Mouse (Mus musculus) G1E (cell line): ENCODE measurements around the gene Zfyve27. TPM values are rescaled to one million over a fixed set of nuclear protein-coding genes. Genes with fewer than 3 reads are reported as not detected.
A peak's percentile ranks its signal among the peaks of the same experiment; 100 is the strongest.

Experiments used
- ATAC-seq: 2 replicates; pipeline ENCODE4 v1.8.0; 2016; ENCODE audit warnings: mild to moderate bottlenecking; ENCODE audit not compliant: insufficient number of reproducible peaks, poor library complexity, low FRiP score, severe bottlenecking; ENCODE audit errors: extremely low read depth
- DNase-seq: peaks from one replicate; pipeline ENCODE4 v3.0.0; 2012; ENCODE audit warnings: low spot score
- H3K27me3 ChIP-seq: 2 replicates; pipeline ENCODE4 v1.6.1; 2012; ENCODE audit warnings: mild to moderate bottlenecking, low read length, inconsistent platforms; ENCODE audit not compliant: insufficient read depth
- H3K36me3 ChIP-seq: replicated peaks from 2 replicates; pipeline ENCODE3; 2012; ENCODE audit warnings: mild to moderate bottlenecking, inconsistent platforms
- H3K4me1 ChIP-seq: 2 replicates; pipeline ENCODE4 v1.6.1; 2012; ENCODE audit warnings: low read depth, low read length, inconsistent platforms, mixed read lengths; ENCODE audit not compliant: insufficient read depth
- H3K4me3 ChIP-seq: 2 replicates; pipeline ENCODE4 v1.5.1; 2012; ENCODE audit warnings: low read depth, mild to moderate bottlenecking, inconsistent platforms, low read length, moderate library complexity, mixed read lengths
- H3K9me3 ChIP-seq: replicated peaks from 2 replicates; pipeline ENCODE4 v1.6.1; 2012; ENCODE audit warnings: inconsistent platforms
- CTCF ChIP-seq: IDR thresholded peaks from 2 replicates; pipeline ENCODE4 v1.5.1; 2012; ENCODE audit warnings: low read depth, low read length, inconsistent platforms, mixed read lengths
- GATA1 ChIP-seq: IDR thresholded peaks from 2 replicates; pipeline ENCODE4 v1.6.1; 2012; ENCODE audit warnings: borderline replicate concordance, low read length, inconsistent platforms, mixed read lengths
- GATA2 ChIP-seq: IDR thresholded peaks from 2 replicates; pipeline ENCODE4 v1.6.1; 2012; ENCODE audit warnings: low read depth, low read length, inconsistent platforms, borderline replicate concordance
- POLR2AphosphoS5 ChIP-seq: IDR thresholded peaks from 2 replicates; pipeline ENCODE4 v1.6.1; 2012; ENCODE audit warnings: low read depth, low read length, inconsistent platforms; ENCODE audit not compliant: insufficient replicate concordance
- TAL1 ChIP-seq: conservative IDR thresholded peaks from 2 replicates; pipeline ENCODE4 v1.6.1; 2012; ENCODE audit warnings: low read depth, low read length, inconsistent platforms, mixed read lengths
- polyA plus RNA-seq: library from polyadenylated mRNA; stranded (reverse); fragments of >175 nt; gene quantifications from 2 replicates; pipeline ENCODE4 v1.2.3, GENCODE M21; 2012
- total RNA-seq, 2 experiments: library from RNA; stranded (forward) in 1 of 2; stranded (reverse) in 1 of 2; fragments of 200-1000 nt in 1 of 2; fragments of >200 nt in 1 of 2; fragmentation: Nextera tagmentation in 1 of 2; gene quantifications; 2 replicates each; pipeline ENCODE4 v1.2.3; 2014 to 2017

Gene Zfyve27
- total and polyA plus RNA-seq, 3 experiments = 12.9 to 17.6 (median 16.9) TPM

- no peak for TF ChIP-seq POLR2AphosphoS5
- TF ChIP-seq GATA1 = no peak
- no peak for TF ChIP-seq TAL1
- TF ChIP-seq GATA2 = no peak
- TF ChIP-seq CTCF = no peak
- no peak overlapping the region for H3K4me3 ChIP-seq
- no peak for ATAC-seq
Measured at GRCm38 (mm10) chr19:42125501-42126218, 38.1 kb upstream of the Zfyve27 start.

GRCm38 (mm10) chr19:42126219-42126605 is 37.5 kb upstream of the Zfyve27 start:
- no peak for DNase-seq
- Histone ChIP-seq H3K4me1 (peaks cover 56% of the 10 kb centered on the region), H3K27me3 (0 out of 2 replicates have a peak, but pooled peaks cover 4% of the 10 kb centered on the region), H3K4me3 (no peak overlapping the region), H3K36me3 (peaks cover 49% of the 10 kb centered on the region), H3K9me3 (no peaks in the 10 kb centered on the region)
- no peak for ATAC-seq
- TF ChIP-seq GATA2 (no peak), POLR2AphosphoS5 (no peak), CTCF (no peak), TAL1 (no peak), GATA1 (no peak)

More at GRCm38 (mm10) chr19:42125501-42126218, 38.1 kb upstream of the Zfyve27 start:
- Histone ChIP-seq H3K27me3 (0 out of 2 replicates have a peak, but pooled peaks cover 4% of the 10 kb centered on the region), H3K36me3 (peaks cover 54% of the 10 kb centered on the region), H3K9me3 (no peaks in the 10 kb centered on the region), H3K4me1 (peaks cover 52% of the 10 kb centered on the region)
- no peak for DNase-seq

GRCm38 (mm10) chr19:42127024-42127423 is 36.7 kb upstream of the Zfyve27 start:
- Histone ChIP-seq H3K9me3 (no peaks in the 10 kb centered on the region), H3K4me1 (peaks cover 56% of the 10 kb centered on the region), H3K4me3 (no peak overlapping the region)

GRCm38 (mm10) chr19:42128052-42128740 is 35.6 kb upstream of the Zfyve27 start:
- Histone ChIP-seq H3K4me3 (peak overlapping the region; percentile 77), H3K9me3 (no peaks in the 10 kb centered on the region), H3K27me3 (peaks cover 5% of the 10 kb centered on the region; the same call in 1 of the 2 replicates), H3K36me3 (peaks cover 34% of the 10 kb centered on the region), H3K4me1 (peaks cover 56% of the 10 kb centered on the region)
- no peak for TF ChIP-seq GATA1
- no peak for TF ChIP-seq CTCF
- no peak for TF ChIP-seq POLR2AphosphoS5
- TF ChIP-seq TAL1 = no peak
- TF ChIP-seq GATA2 = no peak
- ATAC-seq = no peak
- DNase-seq = no peak

More at GRCm38 (mm10) chr19:42127024-42127423, 36.7 kb upstream of the Zfyve27 start:
- H3K36me3 ChIP-seq = peaks cover 43% of the 10 kb centered on the region
- TF ChIP-seq GATA2 (no peak), POLR2AphosphoS5 (no peak), GATA1 (no peak), TAL1 (no peak), CTCF (no peak)
- DNase-seq (no peak), ATAC-seq (no peak)
- H3K27me3 ChIP-seq = 0 out of 2 replicates have a peak, but pooled peaks cover 4% of the 10 kb centered on the region

GRCm38 (mm10) chr19:42128787-42129508 is 34.8 kb upstream of the Zfyve27 start, which contains the start of gene Avpi1:
Gene Avpi1, minus strand, starts transcription at chr19:42129059.
- ATAC-seq (peak; percentile 96), DNase-seq (peak; percentile 91)
- no peaks in the 10 kb centered on the region for H3K9me3 ChIP-seq
- H3K4me3 ChIP-seq = peak within 1 kb of the TSS; percentile 77
- peaks cover 56% of the 10 kb centered on the region for H3K4me1 ChIP-seq
- H3K36me3 ChIP-seq = peaks cover 26% of the 10 kb centered on the region
- no peak for TF ChIP-seq CTCF
- H3K27me3 ChIP-seq = peaks cover 7% of the 10 kb centered on the region; the same call in 1 of the 2 replicates
